Mouse (Mus musculus) limb, embryonic 11.5 days (tissue): ENCODE data around the gene Bmp4. TPM values are rescaled to one million over a fixed set of nuclear protein-coding genes. Genes with fewer than 3 reads are reported as not detected.

Experiments used
- polyA plus RNA-seq: library from polyadenylated mRNA; unstranded; fragments of >200 nt; fragmentation: Nextera tagmentation; extraction: Ambion mirVana; gene quantifications from 2 replicates; pipeline ENCODE4 v1.2.1, GENCODE M21; 2014

Gene Bmp4
- polyA plus RNA-seq, 1 experiment from 2014 or later = 58.9 TPM

Other genes with a start within 250 kb of the Bmp4 start
- 0.50 TPM in 1 of 2 replicates, not detected in the other for gene Gm15217, start 11.3 kb downstream of the Bmp4 start, polyA plus RNA-seq